Mouse (Mus musculus) layer of hippocampus, adult 2 months (tissue): ENCODE measurements around the gene Zfp553. TPM values are rescaled to one million over a fixed set of nuclear protein-coding genes. Genes with fewer than 3 reads are reported as not detected.

Experiments used
- DNase-seq, 2 experiments: peaks; one replicate each; pipeline ENCODE4 v3.0.0; 2022; ENCODE audit warnings: low spot score in 2 of 2
- H3K27ac ChIP-seq: fragments of 200-600 bp; 2 replicates; pipeline ENCODE4 v1.8.1; 2022
- H3K4me3 ChIP-seq: fragments of 200-600 bp; 2 replicates; pipeline ENCODE4 v1.8.1; 2022; ENCODE audit warnings: mild to moderate bottlenecking
- CTCF ChIP-seq: fragments of 200-600 bp; conservative IDR thresholded peaks from 2 replicates; pipeline ENCODE4 v1.8.1; 2022; ENCODE audit warnings: antibody characterized with exemption, mild to moderate bottlenecking, moderate library complexity
- total RNA-seq, 2 experiments: library from RNA; stranded (reverse); gene quantifications; 2 replicates each; pipeline ENCODE4 v1.2.3; 2021

Gene Zfp553
- total RNA-seq, 2 experiments from 2014 or later = 18.6 to 21.7 TPM

- DNase-seq = no peak
- no peak for TF ChIP-seq CTCF
- Histone ChIP-seq H3K4me3 (no peak overlapping the region), H3K27ac (no peak overlapping the region; the same call in 1 of the 2 replicates)
Observed at GRCm38 (mm10) chr7:127213930-127214329, 18.9 kb upstream of the Zfp553 start.

GRCm38 (mm10) chr7:127214521-127214920, 18.3 kb upstream of the Zfp553 start:
- no peak for DNase-seq
- TF ChIP-seq CTCF = no peak
- Histone ChIP-seq H3K4me3 (peak overlapping the region; percentile 54; the same call in 1 of the 2 replicates), H3K27ac (peak overlapping the region; percentile 64; the same call in 1 of the 2 replicates)

GRCm38 (mm10) chr7:127214981-127215871, 17.6 kb upstream of the Zfp553 start:
- peak overlapping the region; percentile 54 for H3K4me3 ChIP-seq
- DNase-seq = no peak
- peak overlapping the region; percentile 64; the same call in 1 of the 2 replicates for H3K27ac ChIP-seq
- peak; percentile 91 for TF ChIP-seq CTCF

GRCm38 (mm10) chr7:127216307-127216706, 16.6 kb upstream of the Zfp553 start:
- no peak overlapping the region for H3K27ac ChIP-seq
- no peak for TF ChIP-seq CTCF
- no peak for DNase-seq
- H3K4me3 ChIP-seq = no peak overlapping the region

- Histone ChIP-seq H3K4me3 (no peak overlapping the region), H3K27ac (no peak overlapping the region)
- no peak for DNase-seq
- no peak for TF ChIP-seq CTCF
Observed at GRCm38 (mm10) chr7:127217475-127217874, 15.4 kb upstream of the Zfp553 start.

DNA sequence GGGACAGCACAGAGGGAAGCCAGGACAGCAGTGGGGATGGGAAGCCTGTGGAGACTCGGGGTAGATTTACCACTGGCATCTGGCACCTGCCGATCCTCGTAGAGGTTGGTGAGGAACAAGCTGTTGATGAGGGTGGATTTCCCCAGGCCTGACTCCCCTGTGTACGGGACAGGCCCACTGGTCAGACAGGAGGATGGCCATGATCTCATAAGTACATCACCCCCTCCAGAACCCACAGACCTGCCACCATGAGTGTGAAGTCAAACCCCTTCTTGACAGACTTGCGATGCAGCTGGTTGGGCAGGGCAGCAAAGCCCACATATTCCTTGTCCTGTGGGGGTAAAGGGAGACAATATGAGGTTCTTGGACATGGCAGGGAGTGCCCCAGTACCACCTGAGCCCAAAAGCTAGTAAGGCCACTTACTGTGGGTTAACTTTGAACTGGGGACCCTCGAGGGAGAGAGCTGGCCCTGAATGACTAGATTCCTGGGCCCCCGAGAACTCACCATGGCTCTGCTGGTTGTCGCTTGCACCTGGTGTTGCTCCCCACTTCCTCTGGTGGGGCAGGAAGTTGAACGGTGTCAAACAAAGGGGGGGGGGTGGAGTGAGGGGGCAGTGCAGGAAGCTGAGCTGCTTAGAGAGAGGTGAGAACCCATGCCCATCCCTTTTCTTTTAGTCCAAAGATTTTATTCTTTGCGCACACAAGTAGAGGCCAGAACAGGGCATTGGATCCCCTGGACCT, 14.8 kb upstream of the Zfp553 start:
- H3K27ac ChIP-seq = no peak overlapping the region
- no peak overlapping the region for H3K4me3 ChIP-seq
- no peak for TF ChIP-seq CTCF
- no peak for DNase-seq

- no peak for TF ChIP-seq CTCF
- H3K27ac ChIP-seq = no peak overlapping the region
- DNase-seq = no peak
- H3K4me3 ChIP-seq = no peak overlapping the region
Observed at GRCm38 (mm10) chr7:127218670-127219069, 14.2 kb upstream of the Zfp553 start.

GRCm38 (mm10) chr7:127220440-127220839, 12.4 kb upstream of the Zfp553 start:
- no peak for TF ChIP-seq CTCF
- no peak overlapping the region for H3K4me3 ChIP-seq
- no peak for DNase-seq
- H3K27ac ChIP-seq = no peak overlapping the region

- TF ChIP-seq CTCF = no peak
Observed at GRCm38 (mm10) chr7:127223106-127223505, 9.8 kb upstream of the Zfp553 start.

GRCm38 (mm10) chr7:127223515-127224478, 9.1 kb upstream of the Zfp553 start:
- no peak for TF ChIP-seq CTCF
- no peak overlapping the region for H3K4me3 ChIP-seq
- no peak overlapping the region for H3K27ac ChIP-seq
- no peak for DNase-seq

More at GRCm38 (mm10) chr7:127223106-127223505, 9.8 kb upstream of the Zfp553 start:
- H3K27ac ChIP-seq = no peak overlapping the region
- no peak overlapping the region for H3K4me3 ChIP-seq
- DNase-seq = no peak

DNA sequence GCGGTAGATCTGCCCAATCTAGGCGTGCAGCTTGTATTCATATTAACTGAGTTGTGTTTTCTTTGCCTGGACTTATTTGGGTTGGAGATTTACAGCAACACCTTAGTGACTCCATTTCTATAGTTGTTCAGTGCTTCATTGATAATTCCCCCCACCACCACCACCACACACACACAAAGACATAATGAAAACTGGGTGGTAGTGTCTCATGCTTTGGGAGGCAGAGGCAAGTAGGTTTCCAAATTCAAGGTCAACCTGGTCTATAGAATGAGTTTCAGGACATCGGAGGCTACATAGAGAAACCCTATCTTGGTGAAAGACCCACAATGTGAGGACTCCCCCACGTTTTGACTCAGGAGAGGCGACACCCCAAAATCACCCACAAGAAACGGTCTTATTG, 8.2 kb upstream of the Zfp553 start:
- no peak overlapping the region for H3K4me3 ChIP-seq
- no peak overlapping the region for H3K27ac ChIP-seq
- DNase-seq = no peak
- no peak for TF ChIP-seq CTCF
